Mouse (Mus musculus) hindbrain, embryonic 13.5 days (tissue): Measurements from ENCODE around the gene Dapk1. TPM values are rescaled to one million over a fixed set of nuclear protein-coding genes. Genes with fewer than 3 reads are reported as not detected.

Source experiments
- ATAC-seq: fragments of 200-750 bp; cut with Nextera tagmentation; 2 replicates; pipeline ENCODE4 v1.8.0; 2017; ENCODE audit warnings: moderate TSS enrichment; ENCODE audit not compliant: low FRiP score
- H3K27ac ChIP-seq: fragments of 300-500 bp; sonication (generic); 2 replicates; pipeline ENCODE4 v1.5.1; 2015; ENCODE audit warnings: inconsistent platforms, mild to moderate bottlenecking, moderate library complexity
- H3K27me3 ChIP-seq: fragments of 300-500 bp; sonication (generic); 2 replicates; pipeline ENCODE4 v1.6.1; 2015; ENCODE audit warnings: mild to moderate bottlenecking, inconsistent platforms
- H3K36me3 ChIP-seq: fragments of 300-500 bp; sonication (generic); 2 replicates; pipeline ENCODE4 v1.6.1; 2015; ENCODE audit warnings: mild to moderate bottlenecking, inconsistent platforms
- H3K4me1 ChIP-seq: fragments of 300-500 bp; sonication (generic); replicated peaks from 2 replicates; pipeline ENCODE4 v1.6.1; 2015; ENCODE audit warnings: inconsistent platforms
- H3K4me2 ChIP-seq: fragments of 300-500 bp; sonication (generic); 2 replicates; pipeline ENCODE4 v1.6.1; 2015; ENCODE audit warnings: inconsistent platforms, mild to moderate bottlenecking, moderate library complexity
- H3K4me3 ChIP-seq: fragments of 300-500 bp; sonication (generic); 2 replicates; pipeline ENCODE4 v1.5.1; 2015; ENCODE audit warnings: mild to moderate bottlenecking, inconsistent platforms
- H3K9ac ChIP-seq: fragments of 300-500 bp; sonication (generic); 2 replicates; pipeline ENCODE4 v1.6.1; 2015; ENCODE audit warnings: mild to moderate bottlenecking, inconsistent platforms
- H3K9me3 ChIP-seq: fragments of 300-500 bp; sonication (generic); 2 replicates; pipeline ENCODE4 v1.6.1; 2016; ENCODE audit warnings: inconsistent platforms
- WGBS: fragments of 180-500 bp; shearing (Covaris S2); methylation state at CpG from one replicate; pipeline ENCODE4 v1.1.7; 2015; 5-methylcytosine and 5-hydroxymethylcytosine counted together
- polyA plus RNA-seq: library from polyadenylated mRNA; unstranded; fragments of >200 nt; fragmentation: Nextera tagmentation; extraction: Ambion mirVana; gene quantifications from 2 replicates; pipeline ENCODE4 v1.2.1, GENCODE M21; 2015

The Dapk1 gene
- polyA plus RNA-seq, 1 experiment from 2014 or later, result 37.9 TPM

- no peak for ATAC-seq
- H3K36me3 ChIP-seq, result no peaks in the 10 kb centered on the region
- no peak overlapping the region for H3K9ac ChIP-seq
- H3K4me2 ChIP-seq, result no peak overlapping the region
- 63% methylated on average over 12 of the region's 12 CpGs for WGBS
- no peak overlapping the region for H3K27ac ChIP-seq
- H3K4me1 ChIP-seq, result peaks cover 60% of the 10 kb centered on the region
- H3K4me3 ChIP-seq, result no peak overlapping the region
- H3K27me3 ChIP-seq, result no peaks in the 10 kb centered on the region
- H3K9me3 ChIP-seq, result no peaks in the 10 kb centered on the region
Measured at GRCm38 (mm10) chr13:60686024-60686663, 84.4 kb downstream of the Dapk1 start.

- 73% methylated on average over 12 of the region's 12 CpGs for WGBS
- H3K4me3 ChIP-seq, result no peak overlapping the region
- no peaks in the 10 kb centered on the region for H3K9me3 ChIP-seq
- no peaks in the 10 kb centered on the region for H3K27me3 ChIP-seq
- H3K27ac ChIP-seq, result no peak overlapping the region
- H3K4me1 ChIP-seq, result peaks cover 60% of the 10 kb centered on the region
- no peak overlapping the region for H3K9ac ChIP-seq
- no peak for ATAC-seq
- H3K36me3 ChIP-seq, result peaks cover 4% of the 10 kb centered on the region; the same call in 1 of the 2 replicates
- H3K4me2 ChIP-seq, result no peak overlapping the region
Measured at GRCm38 (mm10) chr13:60686967-60687366, 85.2 kb downstream of the Dapk1 start.

- Histone ChIP-seq H3K9me3 (no peaks in the 10 kb centered on the region), H3K27me3 (no peaks in the 10 kb centered on the region), H3K36me3 (peaks cover 7% of the 10 kb centered on the region; the same call in 1 of the 2 replicates), H3K4me1 (peaks cover 57% of the 10 kb centered on the region), H3K4me3 (no peak overlapping the region), H3K27ac (no peak overlapping the region), H3K9ac (no peak overlapping the region), H3K4me2 (no peak overlapping the region)
- no peak for ATAC-seq
- 88% methylated on average over 4 of the region's 4 CpGs for WGBS
Measured at GRCm38 (mm10) chr13:60687462-60687861, 85.7 kb downstream of the Dapk1 start.

GRCm38 (mm10) chr13:60687891-60688290 lies 86.1 kb downstream of the Dapk1 start:
- Histone ChIP-seq H3K4me1 (peaks cover 57% of the 10 kb centered on the region), H3K4me2 (no peak overlapping the region), H3K36me3 (peaks cover 7% of the 10 kb centered on the region; the same call in 1 of the 2 replicates), H3K27me3 (no peaks in the 10 kb centered on the region), H3K4me3 (no peak overlapping the region), H3K9ac (no peak overlapping the region), H3K27ac (no peak overlapping the region), H3K9me3 (no peaks in the 10 kb centered on the region)
- no peak for ATAC-seq
- WGBS, result 75% methylated on average over 7 of the region's 7 CpGs

- WGBS, result 84% methylated on average over 2 of the region's 2 CpGs
- Histone ChIP-seq H3K9ac (no peak overlapping the region), H3K4me2 (no peak overlapping the region), H3K4me1 (peaks cover 39% of the 10 kb centered on the region), H3K4me3 (no peak overlapping the region), H3K9me3 (no peaks in the 10 kb centered on the region), H3K27me3 (no peaks in the 10 kb centered on the region), H3K36me3 (peaks cover 7% of the 10 kb centered on the region; the same call in 1 of the 2 replicates), H3K27ac (peak overlapping the region; percentile 52)
- no peak for ATAC-seq
Measured at GRCm38 (mm10) chr13:60690921-60691320, 89.2 kb downstream of the Dapk1 start.

- peaks cover 12% of the 10 kb centered on the region for H3K36me3 ChIP-seq
- no peak overlapping the region for H3K4me3 ChIP-seq
- 93% methylated on average over 3 of the region's 3 CpGs for WGBS
- peaks cover 38% of the 10 kb centered on the region for H3K4me1 ChIP-seq
- no peak overlapping the region for H3K27ac ChIP-seq
- no peaks in the 10 kb centered on the region for H3K9me3 ChIP-seq
- no peaks in the 10 kb centered on the region for H3K27me3 ChIP-seq
- H3K4me2 ChIP-seq, result no peak overlapping the region
- no peak for ATAC-seq
- no peak overlapping the region for H3K9ac ChIP-seq
Measured at GRCm38 (mm10) chr13:60691940-60692339, 90.2 kb downstream of the Dapk1 start.

GRCm38 (mm10) chr13:60695186-60695980 lies 93.6 kb downstream of the Dapk1 start:
- Histone ChIP-seq H3K4me1 (peaks cover 21% of the 10 kb centered on the region), H3K4me2 (no peak overlapping the region), H3K27ac (no peak overlapping the region), H3K27me3 (no peaks in the 10 kb centered on the region), H3K36me3 (peaks cover 31% of the 10 kb centered on the region), H3K9me3 (no peaks in the 10 kb centered on the region), H3K4me3 (no peak overlapping the region), H3K9ac (no peak overlapping the region)
- WGBS, result 83% methylated on average over 10 of the region's 10 CpGs
- ATAC-seq, result no peak

- 83% methylated on average over 14 of the region's 14 CpGs for WGBS
- Histone ChIP-seq H3K9ac (no peak overlapping the region), H3K4me3 (no peak overlapping the region), H3K4me2 (no peak overlapping the region), H3K4me1 (peaks cover 17% of the 10 kb centered on the region), H3K27me3 (no peaks in the 10 kb centered on the region), H3K27ac (peak overlapping the region; percentile 58), H3K9me3 (no peaks in the 10 kb centered on the region), H3K36me3 (peaks cover 31% of the 10 kb centered on the region)
- no peak for ATAC-seq
Measured at GRCm38 (mm10) chr13:60696323-60696722, 94.6 kb downstream of the Dapk1 start.

GRCm38 (mm10) chr13:60696741-60697140 lies 95.0 kb downstream of the Dapk1 start:
- Histone ChIP-seq H3K36me3 (peaks cover 32% of the 10 kb centered on the region), H3K4me2 (no peak overlapping the region), H3K9ac (no peak overlapping the region), H3K27ac (peak overlapping the region; percentile 58), H3K4me1 (peaks cover 17% of the 10 kb centered on the region), H3K27me3 (no peaks in the 10 kb centered on the region), H3K4me3 (no peak overlapping the region), H3K9me3 (no peaks in the 10 kb centered on the region)
- 64% methylated on average over 8 of the region's 8 CpGs for WGBS
- ATAC-seq, result no peak

- no peak overlapping the region for H3K4me2 ChIP-seq
- H3K4me3 ChIP-seq, result no peak overlapping the region
- no peak for ATAC-seq
- peaks cover 17% of the 10 kb centered on the region for H3K4me1 ChIP-seq
- no peaks in the 10 kb centered on the region for H3K27me3 ChIP-seq
- 86% methylated on average over 2 of the region's 2 CpGs for WGBS
- H3K27ac ChIP-seq, result no peak overlapping the region
- no peak overlapping the region for H3K9ac ChIP-seq
- peaks cover 35% of the 10 kb centered on the region for H3K36me3 ChIP-seq
- H3K9me3 ChIP-seq, result no peaks in the 10 kb centered on the region
Measured at GRCm38 (mm10) chr13:60698021-60698420, 96.3 kb downstream of the Dapk1 start.

GRCm38 (mm10) chr13:60701671-60702171 lies 100.0 kb downstream of the Dapk1 start:
- H3K27me3 ChIP-seq, result no peaks in the 10 kb centered on the region
- no peak for ATAC-seq
- H3K36me3 ChIP-seq, result peaks cover 42% of the 10 kb centered on the region
- no peaks in the 10 kb centered on the region for H3K9me3 ChIP-seq
- 88% methylated on average over 12 of the region's 12 CpGs for WGBS
- peaks cover 9% of the 10 kb centered on the region; the same call in 1 of the 2 replicates for H3K4me1 ChIP-seq
- H3K4me2 ChIP-seq, result no peak overlapping the region
- no peak overlapping the region for H3K27ac ChIP-seq
- H3K9ac ChIP-seq, result no peak overlapping the region
- H3K4me3 ChIP-seq, result no peak overlapping the region

GRCm38 (mm10) chr13:60707541-60708468 lies 106.1 kb downstream of the Dapk1 start:
- H3K27me3 ChIP-seq, result no peaks in the 10 kb centered on the region
- peaks cover 10% of the 10 kb centered on the region for H3K36me3 ChIP-seq
- peaks cover 13% of the 10 kb centered on the region for H3K4me1 ChIP-seq
- no peaks in the 10 kb centered on the region for H3K9me3 ChIP-seq
- H3K9ac ChIP-seq, result no peak overlapping the region
- no peak overlapping the region for H3K4me3 ChIP-seq
- ATAC-seq, result peak; percentile 15; the same call in 1 of the 2 replicates
- no peak overlapping the region for H3K4me2 ChIP-seq
- peak overlapping the region; percentile 55 for H3K27ac ChIP-seq
- 60% methylated on average over 16 of the region's 16 CpGs for WGBS
